Mouse (Mus musculus) right cerebral cortex, postnatal 10 days (tissue): ENCODE data around the gene Clec3b.

ENCODE experiments used
- DNase-seq, 2 experiments: peaks; one replicate each; pipeline ENCODE4 v3.0.0; 2021; ENCODE audit warnings: low spot score in 2 of 2

The Clec3b gene

DNA sequence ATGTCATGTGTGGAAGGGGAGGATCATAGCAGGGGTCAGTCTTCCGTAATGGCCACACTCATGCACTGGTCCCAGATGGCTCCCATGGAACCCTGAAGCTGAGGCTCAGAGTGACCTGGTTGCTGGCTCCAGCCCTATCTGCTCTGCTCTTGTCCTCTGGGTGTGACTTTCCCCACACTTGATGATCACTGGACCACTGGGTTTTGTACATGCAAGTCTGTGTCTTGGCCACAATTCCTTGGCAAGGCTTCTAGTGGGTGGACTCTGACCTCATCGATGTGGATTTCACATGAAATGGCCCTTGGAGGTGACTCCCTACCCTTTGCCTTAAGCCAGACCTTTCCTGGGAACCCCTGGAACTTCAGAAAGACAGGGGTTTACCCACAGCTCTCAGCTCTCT is 2.4 kb downstream of the Clec3b start:
- DNase-seq = no peak

DNA sequence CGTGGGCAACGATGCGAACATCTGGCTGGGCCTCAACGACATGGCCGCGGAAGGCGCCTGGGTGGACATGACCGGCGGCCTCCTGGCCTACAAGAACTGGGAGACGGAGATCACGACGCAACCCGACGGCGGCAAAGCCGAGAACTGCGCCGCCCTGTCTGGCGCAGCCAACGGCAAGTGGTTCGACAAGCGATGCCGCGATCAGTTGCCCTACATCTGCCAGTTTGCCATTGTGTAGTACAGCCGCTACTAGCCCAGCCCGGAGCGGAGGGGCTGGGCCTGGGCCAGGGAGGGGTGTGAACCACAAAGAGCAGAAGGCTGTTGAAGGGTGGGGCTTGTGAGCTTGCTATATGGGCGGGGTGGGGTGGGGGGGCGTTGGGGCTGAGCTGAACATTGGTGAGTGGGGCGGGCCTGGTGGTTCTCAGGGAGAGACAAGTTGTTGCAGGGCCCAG is 6.2 kb downstream of the Clec3b start:
- DNase-seq = peak; percentile 70

GRCm38 (mm10) chr9:123157699-123158098 is 7.0 kb downstream of the Clec3b start:
- DNase-seq = peak; percentile 32 to 36

DNA sequence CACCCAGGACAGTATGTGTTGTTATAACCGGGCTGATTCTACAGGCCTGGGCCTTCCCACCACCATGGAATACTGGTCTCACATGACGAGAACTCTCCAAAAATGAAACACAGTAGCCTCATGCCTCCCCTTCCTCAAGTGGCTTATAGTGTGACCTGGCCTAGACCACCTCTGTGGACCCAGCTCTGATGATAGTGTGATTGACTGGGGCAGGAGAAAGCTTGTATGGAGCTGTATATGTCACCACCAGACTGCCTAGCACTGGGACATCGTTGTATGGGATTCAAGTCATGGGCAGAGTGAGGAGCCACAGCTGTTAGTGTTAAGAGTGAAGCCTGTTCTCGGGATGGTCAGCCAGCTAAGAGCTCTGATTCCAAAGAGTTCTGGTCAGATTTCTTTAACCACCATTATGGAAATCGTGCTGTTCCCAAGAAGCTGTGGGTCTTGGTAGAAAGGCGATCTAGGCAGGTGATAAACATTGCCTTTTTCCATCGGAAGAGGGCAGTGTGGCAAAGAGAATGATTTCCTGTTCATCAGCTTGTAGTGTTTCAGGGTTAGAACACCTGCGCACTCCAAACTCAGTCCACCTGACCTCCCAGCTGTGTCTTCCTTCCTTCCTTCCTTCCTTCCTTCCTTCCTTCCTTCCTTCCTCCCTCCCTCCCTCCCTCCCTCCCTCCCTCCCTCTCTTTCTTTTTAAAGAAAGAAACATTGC is 7.5 kb downstream of the Clec3b start:
- peak in 1 of 2 experiments; percentile 49 for DNase-seq

DNA sequence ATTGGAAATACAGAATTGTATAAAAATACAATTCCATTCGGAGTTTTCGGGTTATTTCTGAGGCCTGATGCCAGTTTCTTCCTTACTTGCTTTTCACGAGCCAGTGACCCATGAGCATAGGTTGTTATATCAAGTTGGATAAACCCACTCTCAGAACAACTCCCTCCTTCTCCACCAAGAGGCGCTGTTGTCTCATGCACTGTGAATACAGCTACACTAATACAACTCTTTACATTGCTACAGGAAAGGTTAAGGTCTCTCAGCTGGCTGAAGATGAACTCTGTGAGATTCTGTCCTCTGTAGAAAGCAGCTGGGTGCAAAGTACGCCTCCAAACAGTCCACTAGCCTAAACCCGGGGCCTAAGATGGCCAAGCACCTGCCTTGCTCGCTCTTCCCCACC is 8.6 kb downstream of the Clec3b start:
- peak; percentile 83 to 86 for DNase-seq

DNA sequence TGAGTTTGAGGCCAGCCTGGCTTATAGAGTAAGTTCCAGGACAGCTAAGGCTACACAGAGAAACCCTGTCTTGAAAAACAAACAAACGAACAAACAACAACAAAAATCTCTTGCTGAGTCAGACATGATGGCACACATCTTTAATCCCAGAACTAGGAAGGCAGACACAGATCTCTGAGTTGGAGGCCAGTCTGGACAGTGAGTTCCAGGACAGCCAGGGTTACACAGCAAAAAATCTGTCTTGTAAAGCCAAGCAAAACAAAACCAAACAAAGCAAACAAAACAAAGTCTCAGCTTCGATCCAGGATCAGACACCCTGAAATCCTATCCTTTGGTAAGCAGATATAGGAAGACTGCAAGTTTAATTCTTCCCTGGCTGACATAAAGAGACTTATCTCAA is 11.0 kb downstream of the Clec3b start:
- DNase-seq = no peak

DNA sequence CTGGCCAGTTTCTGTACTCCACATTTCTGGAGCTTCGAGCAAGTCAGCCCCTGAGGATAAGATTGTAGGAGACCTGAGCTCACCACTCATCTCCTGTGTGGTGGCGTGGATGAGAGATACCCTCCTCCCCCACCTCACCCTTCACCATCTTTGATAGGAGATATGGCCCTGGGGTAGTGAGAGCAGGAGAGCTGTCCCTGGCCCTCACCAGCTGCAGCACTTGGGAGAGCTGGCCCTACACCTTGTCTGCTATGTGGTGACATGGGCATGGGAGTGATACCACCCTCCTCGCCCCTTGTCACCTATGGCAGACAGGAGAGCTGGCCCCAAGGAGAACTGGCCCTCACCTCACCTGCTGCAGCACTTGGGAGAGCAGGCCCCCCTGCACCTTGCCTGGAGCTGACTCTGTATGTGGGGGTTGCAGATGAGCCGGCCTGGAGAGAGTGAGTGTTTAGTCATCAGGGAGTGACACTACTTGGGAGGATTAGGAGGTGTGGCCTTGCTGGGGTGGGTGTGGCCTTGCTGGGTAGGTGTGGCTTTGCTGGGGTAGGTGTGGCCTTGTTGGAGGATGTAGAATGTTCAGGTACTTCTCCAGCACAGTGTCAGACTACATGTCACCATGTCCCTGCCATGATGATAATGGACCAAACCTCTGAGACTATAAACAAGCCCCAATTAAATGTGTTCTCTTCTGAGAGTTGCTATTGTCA is 12.4 kb downstream of the Clec3b start:
- no peak for DNase-seq

DNA sequence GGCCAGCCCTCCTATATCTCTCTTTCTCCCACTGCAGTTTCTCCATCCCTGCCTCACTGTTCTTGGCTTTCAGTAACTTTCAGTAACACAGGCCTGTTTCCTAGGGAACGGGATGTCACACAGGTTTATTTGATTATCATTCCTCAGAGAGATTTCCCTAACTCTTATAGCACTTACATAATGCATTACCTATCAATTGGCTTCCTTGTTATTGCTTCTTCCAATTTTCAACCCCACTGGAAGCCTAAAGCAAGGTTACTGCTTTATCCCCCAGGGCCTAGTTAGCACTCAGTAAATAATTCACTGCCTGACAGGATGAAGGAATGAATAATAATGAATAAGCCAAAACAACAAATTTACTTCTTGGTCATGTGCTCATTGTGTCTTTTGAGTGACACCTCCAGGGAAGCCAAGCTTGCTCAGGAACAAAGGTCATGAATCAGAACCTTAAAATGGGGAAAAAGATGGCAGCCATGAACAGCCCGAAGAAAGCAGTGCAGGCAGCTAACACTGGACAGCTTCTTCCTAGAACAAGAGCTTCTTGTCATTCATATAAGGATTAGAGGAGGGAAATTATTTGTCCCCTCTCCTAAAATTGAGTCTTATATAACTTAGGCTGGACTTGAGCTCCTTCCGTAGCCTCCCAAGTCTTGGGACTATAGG is 15.2 kb downstream of the Clec3b start:
- DNase-seq = no peak

DNA sequence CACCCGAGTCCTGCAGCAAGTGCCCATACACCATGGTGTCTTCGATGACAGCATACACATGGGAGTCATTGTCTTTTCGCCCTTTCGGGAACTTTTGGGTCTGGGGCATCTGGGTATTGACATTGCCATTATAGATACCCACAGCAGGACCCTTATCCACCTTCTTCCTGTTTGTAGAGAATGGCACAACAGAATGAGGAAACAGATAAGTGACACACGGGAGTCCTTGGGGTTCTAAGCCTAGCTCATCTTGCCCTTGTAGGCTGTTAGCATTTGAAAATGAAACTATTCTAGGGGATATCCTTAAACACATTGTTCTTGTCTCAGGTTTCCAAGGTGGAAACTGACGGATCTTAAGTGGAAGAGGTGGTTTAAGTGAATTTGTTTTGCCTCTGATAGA is 23.0 kb downstream of the Clec3b start:
- no peak for DNase-seq

GRCm38 (mm10) chr9:123174356-123174755 is 23.6 kb downstream of the Clec3b start:
- no peak for DNase-seq

DNA sequence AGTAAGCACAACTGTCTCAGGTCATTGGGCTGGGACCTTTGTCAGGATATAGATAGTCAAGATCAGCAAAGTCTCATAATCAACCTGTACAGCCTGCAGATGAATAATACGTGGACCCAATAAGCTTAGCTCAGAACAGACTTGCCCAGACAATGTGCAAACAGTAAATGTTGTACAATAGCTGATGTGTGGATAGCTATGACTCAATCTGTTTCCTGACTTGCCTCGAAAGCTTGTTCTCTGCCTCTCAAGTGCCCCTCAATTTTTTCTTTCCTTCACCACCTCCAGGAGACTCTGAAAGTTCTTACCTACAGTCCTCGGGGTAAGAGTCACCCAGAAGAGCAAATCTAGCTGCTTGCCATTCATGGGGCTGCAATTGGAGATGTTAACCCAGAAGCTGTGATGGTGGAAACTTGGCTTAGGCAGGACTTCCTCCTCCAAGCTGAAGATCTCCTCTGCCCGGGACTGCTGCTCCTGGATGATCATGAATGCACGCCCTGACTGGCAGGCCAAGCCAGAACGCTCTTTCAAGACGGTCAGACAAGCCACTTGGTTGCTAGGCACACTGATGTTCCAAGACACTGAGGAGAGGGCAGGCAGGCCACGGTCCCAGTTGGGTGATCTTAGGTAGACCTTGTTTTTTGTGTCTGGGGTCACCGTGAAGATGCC is 26.8 kb downstream of the Clec3b start:
- DNase-seq = no peak

DNA sequence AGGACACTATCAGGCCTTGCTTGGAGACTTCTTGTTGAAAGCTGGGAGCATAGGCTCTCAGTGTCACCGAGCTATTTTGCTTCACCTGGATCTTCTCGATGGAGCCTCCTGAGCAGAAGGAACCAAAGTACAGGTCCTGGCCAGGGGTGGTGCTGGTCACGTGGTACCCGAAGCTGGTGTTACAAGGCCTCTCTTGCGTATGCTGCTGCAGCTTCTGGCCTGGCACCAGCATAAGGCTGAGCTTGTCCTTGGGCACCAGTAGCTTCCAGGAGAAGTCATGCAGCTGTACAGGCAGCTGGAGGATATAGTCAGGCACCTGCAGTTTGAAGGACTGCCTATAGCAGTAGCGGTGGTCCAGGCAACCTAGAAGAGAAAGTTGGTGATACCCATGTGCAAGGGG is 29.3 kb downstream of the Clec3b start:
- DNase-seq = no peak

DNA sequence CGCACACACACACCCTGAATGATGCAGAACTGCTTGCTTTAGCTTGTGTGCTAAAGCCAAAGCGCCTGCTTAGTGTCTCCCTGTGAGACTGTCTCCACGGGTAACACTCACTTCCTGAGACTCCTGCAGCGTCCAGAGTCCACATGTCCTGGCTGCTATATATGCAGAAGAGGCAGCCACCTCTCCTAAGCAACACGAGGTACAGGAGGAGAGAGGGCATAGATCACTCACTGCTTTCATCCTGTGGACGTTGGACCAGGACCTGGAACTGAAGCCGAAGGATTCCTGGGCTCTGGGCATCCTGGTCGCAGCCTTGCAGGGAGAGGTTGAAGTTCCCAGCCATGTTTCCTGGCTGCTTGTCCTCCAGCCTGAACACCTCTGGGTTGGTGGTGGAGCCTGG is 32.5 kb downstream of the Clec3b start:
- peak in 1 of 2 experiments; percentile 29 for DNase-seq

DNA sequence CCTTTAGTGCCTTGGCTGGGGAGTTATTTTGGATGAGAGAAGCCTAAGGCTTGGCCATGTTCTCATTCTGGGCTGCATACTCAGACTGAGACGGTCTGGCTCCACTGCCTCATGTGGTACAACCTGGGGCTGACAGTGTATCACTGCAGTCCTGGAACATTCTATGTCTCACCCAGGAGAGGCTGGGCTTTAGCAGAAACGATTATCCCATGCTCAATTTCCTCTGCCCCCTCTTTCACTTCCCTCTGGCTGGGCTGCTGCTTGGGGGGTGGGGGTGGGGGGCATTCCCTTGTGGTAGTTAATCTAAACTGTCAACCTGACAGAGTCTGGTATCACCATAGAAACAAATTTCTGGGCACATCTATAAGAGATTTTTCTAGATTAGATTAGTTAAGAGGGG is 34.8 kb downstream of the Clec3b start:
- no peak for DNase-seq

DNA sequence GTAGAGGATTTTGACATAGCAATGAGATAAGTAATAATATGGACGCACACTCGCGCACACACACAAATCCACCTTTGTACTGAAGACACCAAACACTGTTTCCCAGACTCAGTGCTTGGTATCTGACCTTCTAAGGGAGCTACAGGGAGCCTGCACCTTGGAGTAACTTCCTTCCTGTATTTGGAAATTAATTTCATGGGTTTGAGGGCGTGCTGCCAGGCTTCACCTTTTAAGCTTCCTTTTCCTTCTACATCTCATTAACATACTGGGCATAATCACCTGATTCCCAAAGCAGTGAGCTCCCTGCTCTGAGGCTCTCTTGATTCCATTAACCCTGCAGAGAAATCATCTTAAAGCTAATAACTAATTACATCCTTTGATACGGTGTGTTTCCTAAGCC is 35.4 kb downstream of the Clec3b start:
- no peak for DNase-seq

DNA sequence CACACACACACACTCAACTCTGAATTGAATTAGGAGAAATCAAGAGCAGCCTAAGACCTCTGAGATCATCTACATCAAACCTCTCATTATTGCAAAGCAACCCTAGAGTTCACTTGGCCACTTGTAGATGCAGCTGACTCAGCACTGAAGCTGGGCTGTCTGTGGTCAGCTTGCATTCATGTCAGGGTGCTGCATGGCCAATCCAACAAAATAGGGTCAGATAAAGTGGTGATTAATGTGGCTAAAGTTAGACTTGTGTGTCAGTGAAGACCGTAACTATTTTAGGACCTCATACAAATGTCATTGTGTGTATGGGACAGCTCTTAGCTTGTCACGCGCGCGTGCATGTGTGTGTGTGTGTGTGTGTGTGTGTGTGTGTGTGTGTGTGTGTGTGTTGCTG is 36.8 kb downstream of the Clec3b start:
- DNase-seq = no peak

- DNase-seq = no peak
These were observed 37.5 kb downstream of the Clec3b start for GRCm38 (mm10) chr9:123188271-123188670.

DNA sequence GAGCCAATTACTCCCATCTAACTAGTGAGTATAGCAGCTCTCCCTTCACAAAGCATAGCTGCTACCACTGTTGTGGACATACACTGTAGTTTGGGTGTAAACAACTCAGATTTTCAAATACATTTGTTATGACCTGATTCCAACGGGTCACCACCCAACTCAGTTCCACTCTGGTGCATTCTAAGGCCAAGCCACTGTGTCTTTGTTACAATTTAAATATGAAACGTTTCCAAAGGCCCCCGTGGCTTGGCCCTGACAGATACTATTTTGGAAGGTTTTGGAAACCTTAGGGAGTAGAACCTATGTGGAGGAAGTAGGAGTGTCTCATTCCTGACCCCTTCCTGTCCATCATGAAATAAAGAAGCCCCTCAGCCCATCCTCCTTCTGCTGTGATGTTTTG is 49.4 kb downstream of the Clec3b start:
- no peak for DNase-seq

DNA sequence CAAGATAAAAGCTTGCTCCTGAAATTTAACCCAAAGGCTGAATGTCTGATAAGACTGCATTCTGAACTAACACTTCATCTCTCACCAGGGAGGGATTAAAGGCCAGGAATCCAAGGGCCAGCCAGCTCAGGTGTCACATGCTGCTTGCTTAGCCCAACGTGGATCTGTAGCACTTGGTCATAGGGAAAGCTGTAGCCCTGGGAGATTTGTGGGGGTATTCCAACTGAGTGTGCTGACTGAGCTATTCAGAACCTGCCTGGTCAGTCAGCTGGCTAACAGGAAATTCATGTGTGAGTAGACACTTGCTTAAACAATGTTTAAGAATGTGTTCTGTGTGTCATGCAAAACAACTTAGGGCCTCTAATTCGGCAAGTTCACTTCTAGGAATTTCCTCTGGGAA is 55.8 kb downstream of the Clec3b start:
- DNase-seq = no peak

DNA sequence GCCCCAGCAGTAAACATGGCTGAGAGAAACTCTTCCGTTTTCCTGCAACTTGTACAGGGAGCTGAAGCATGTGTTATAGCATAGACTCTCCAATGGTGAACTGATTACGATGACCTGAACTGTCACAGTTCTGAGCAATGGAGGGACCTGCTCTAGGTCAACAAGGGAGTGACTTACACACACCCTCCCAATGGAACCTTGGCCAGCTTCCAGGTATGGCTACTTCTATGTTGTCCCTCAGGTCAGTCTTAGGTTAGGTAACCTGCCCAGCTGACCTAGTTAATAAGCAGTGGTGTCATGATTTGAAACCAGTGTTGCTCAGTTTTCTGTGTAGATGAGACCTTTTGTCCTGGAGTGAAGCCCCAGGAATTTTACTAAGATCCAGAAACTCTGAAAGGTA is 56.2 kb downstream of the Clec3b start:
- no peak for DNase-seq
